Mouse (Mus musculus): ENCODE measurements around the gene Pabpc1l. TPM values are rescaled to one million over a fixed set of nuclear protein-coding genes. Genes with fewer than 3 reads are reported as not detected.

Gene Pabpc1l
- polyA plus RNA-seq, 1 experiment = 0.97 TPM

DNA sequence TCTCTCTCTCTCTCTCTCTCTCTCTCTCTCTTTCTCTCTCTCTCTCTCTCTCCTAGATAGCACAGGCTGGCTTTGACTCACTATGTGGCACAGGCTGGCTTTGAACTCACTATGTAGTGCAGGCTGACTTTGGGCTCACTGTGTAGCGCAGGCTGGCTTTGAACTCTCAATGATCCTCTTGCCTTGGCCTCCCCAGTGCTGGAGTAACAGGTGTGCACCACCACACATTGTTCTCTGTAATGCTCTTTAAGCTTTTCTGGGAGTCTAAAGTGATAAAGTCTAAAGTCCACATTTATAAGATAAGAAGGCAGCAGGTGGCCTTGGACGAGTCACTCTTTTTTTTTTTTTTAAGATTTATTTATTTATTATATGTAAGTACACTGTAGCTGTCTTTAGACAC lies 16.3 kb downstream of the Pabpc1l start:
- Histone ChIP-seq H3K4me3 (ENCODE audit: control insufficient read depth, insufficient read depth, low read length) (no peak overlapping the region), H3K36me3 (ENCODE audit: control insufficient read depth, insufficient read depth, low read length) (no peaks in the 10 kb centered on the region), H3K4me1 (replicated peaks; ENCODE audit: control insufficient read depth, insufficient read depth, low read length) (no peaks in the 10 kb centered on the region), H3K27me3 (ENCODE audit: control insufficient read depth, insufficient read depth, low read length) (no peaks in the 10 kb centered on the region), H3K27ac (ENCODE audit: control insufficient read depth, insufficient read depth, low read length) (no peak overlapping the region)
- TF ChIP-seq POLR2A (IDR thresholded peaks at IDR 0.05; ENCODE audit: control insufficient read depth, extremely low read depth, insufficient read depth, low read length, poor library complexity) (no peak), CTCF (IDR thresholded peaks at IDR 0.05; ENCODE audit: borderline replicate concordance, control insufficient read depth, extremely low read depth, insufficient read depth, low read length, poor library complexity) (no peak)
- no peak for DNase-seq
- WGBS = 89% methylated on average over 2 of the region's 2 CpGs

DNA sequence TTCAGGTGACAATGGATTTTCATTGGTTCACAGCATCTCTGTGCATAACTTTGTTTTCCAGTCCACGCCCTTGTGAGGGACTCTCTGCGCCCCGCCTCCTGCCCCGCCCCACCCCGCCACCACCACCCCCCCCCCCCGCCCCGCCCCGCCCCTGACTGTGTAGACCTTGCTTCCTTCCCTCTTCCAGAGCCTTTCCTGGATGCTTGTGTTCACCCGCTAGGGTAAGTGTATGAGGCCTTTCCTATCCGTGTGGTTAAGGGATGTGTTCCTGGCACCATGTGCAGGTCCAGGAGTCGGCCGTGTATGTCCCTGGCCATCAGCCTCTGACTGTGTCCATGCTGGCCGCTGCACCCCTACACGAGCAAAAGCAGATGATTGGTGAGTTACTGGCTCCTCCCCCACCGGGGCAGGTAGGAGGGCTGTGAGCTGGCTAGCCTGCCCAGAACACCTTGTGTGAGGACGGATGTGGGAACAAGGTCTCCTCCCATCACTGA lies 22.0 kb downstream of the Pabpc1l start:
- Histone ChIP-seq H3K4me1 (replicated peaks; ENCODE audit: control insufficient read depth, insufficient read depth, low read length) (peaks cover 6% of the 10 kb centered on the region), H3K4me3 (ENCODE audit: control insufficient read depth, insufficient read depth, low read length) (peak overlapping the region; percentile 33), H3K36me3 (ENCODE audit: control insufficient read depth, insufficient read depth, low read length) (peaks cover 8% of the 10 kb centered on the region; the same call in 1 of the 2 replicates), H3K27ac (ENCODE audit: control insufficient read depth, insufficient read depth, low read length) (no peak overlapping the region), H3K27me3 (ENCODE audit: control insufficient read depth, insufficient read depth, low read length) (no peaks in the 10 kb centered on the region)
- 1% methylated on average over 16 of the region's 16 CpGs for WGBS
- DNase-seq = peak; percentile 47
- no peak for TF ChIP-seq POLR2A (IDR thresholded peaks at IDR 0.05; ENCODE audit: control insufficient read depth, extremely low read depth, insufficient read depth, low read length, poor library complexity)
- TF ChIP-seq CTCF (IDR thresholded peaks at IDR 0.05; ENCODE audit: borderline replicate concordance, control insufficient read depth, extremely low read depth, insufficient read depth, low read length, poor library complexity) = no peak

DNA sequence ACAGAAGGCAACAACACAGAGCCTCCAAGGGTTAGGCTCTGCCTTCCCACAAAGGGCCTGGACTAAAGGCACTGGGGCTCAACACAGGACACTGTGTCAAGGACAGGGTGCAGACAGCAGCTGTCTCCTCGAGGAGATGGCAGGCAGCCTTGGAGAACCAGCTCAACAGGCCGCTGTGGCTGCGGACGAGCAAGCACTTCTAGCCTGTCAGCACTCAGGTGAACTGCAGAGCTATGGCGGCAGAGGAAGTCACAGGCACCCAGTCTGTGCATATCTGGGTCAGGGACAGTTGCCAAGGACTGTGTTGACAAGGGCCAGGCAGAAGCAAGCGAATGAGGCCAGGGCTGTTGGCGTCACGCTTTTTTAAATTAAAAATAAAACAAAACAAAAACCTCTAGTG lies 28.5 kb downstream of the Pabpc1l start:
- Histone ChIP-seq H3K27ac (ENCODE audit: control insufficient read depth, insufficient read depth, low read length) (peak overlapping the region; percentile 90), H3K4me3 (ENCODE audit: control insufficient read depth, insufficient read depth, low read length) (0 out of 2 replicates have a peak overlapping the region, but pooled peaks have one; percentile 8), H3K36me3 (ENCODE audit: control insufficient read depth, insufficient read depth, low read length) (peaks cover 57% of the 10 kb centered on the region), H3K27me3 (ENCODE audit: control insufficient read depth, insufficient read depth, low read length) (no peaks in the 10 kb centered on the region), H3K4me1 (replicated peaks; ENCODE audit: control insufficient read depth, insufficient read depth, low read length) (peaks cover 20% of the 10 kb centered on the region)
- TF ChIP-seq POLR2A (IDR thresholded peaks at IDR 0.05; ENCODE audit: control insufficient read depth, extremely low read depth, insufficient read depth, low read length, poor library complexity) (no peak), CTCF (IDR thresholded peaks at IDR 0.05; ENCODE audit: borderline replicate concordance, control insufficient read depth, extremely low read depth, insufficient read depth, low read length, poor library complexity) (no peak)
- peak; percentile 19 for DNase-seq
- WGBS = 81% methylated on average over 8 of the region's 8 CpGs

DNA sequence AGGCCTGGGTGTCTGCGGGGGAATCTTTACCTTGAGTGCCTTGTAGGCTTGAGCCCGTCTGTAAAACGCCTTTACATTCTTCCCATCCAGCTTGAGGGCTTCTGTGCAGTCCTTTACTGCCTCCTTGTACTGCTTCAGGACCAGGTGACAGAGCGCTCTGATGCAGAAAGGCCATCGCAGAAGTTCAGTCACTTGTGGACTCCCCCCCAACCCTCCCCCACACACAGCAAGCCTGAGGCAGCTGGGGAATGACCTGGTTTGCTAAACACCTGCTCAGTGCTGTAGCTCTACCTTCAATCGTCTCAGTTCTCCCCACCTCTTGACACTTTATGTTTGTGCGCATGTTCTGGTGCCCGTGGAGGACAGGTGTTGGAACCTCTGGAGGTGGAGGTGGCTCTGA lies 29.4 kb downstream of the Pabpc1l start:
- WGBS = 69% methylated on average over 8 of the region's 8 CpGs
- Histone ChIP-seq H3K27ac (ENCODE audit: control insufficient read depth, insufficient read depth, low read length) (peak overlapping the region; percentile 90), H3K4me3 (ENCODE audit: control insufficient read depth, insufficient read depth, low read length) (no peak overlapping the region), H3K4me1 (replicated peaks; ENCODE audit: control insufficient read depth, insufficient read depth, low read length) (peaks cover 20% of the 10 kb centered on the region), H3K27me3 (ENCODE audit: control insufficient read depth, insufficient read depth, low read length) (no peaks in the 10 kb centered on the region), H3K36me3 (ENCODE audit: control insufficient read depth, insufficient read depth, low read length) (peaks cover 65% of the 10 kb centered on the region)
- TF ChIP-seq CTCF (IDR thresholded peaks at IDR 0.05; ENCODE audit: borderline replicate concordance, control insufficient read depth, extremely low read depth, insufficient read depth, low read length, poor library complexity) (no peak), POLR2A (IDR thresholded peaks at IDR 0.05; ENCODE audit: control insufficient read depth, extremely low read depth, insufficient read depth, low read length, poor library complexity) (no peak)
- peak; percentile 16 for DNase-seq

DNA sequence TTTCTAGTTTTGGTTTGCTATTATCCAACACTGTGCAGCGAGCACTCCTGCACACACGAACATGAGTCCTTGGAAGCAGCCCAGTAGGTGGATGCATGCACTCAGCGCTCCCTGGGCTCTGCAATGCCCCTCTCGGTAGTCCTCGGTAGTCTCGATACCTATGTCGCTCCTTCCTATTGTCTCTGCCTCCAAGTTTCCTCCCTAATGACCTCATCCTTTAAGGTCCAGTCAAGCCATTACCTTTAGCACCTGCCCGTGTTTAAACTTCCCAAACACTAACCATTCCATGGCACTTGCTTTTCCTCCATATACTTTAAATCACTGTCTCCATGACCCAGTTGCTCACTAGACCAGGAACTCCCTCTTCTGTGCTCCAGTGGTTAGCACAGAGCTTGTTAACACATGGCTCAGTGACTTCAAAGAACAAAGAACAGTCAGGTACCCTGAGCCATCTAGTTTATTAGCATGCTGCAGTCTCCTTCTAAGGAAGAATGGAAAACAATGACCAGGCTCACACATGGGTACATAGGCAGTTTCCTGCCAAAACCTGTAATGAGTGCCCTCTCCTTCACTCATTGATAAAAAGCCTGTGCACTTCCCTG lies 34.5 kb downstream of the Pabpc1l start:
- Histone ChIP-seq H3K27me3 (ENCODE audit: control insufficient read depth, insufficient read depth, low read length) (no peaks in the 10 kb centered on the region), H3K36me3 (ENCODE audit: control insufficient read depth, insufficient read depth, low read length) (peaks cover 70% of the 10 kb centered on the region), H3K4me3 (ENCODE audit: control insufficient read depth, insufficient read depth, low read length) (no peak overlapping the region), H3K27ac (ENCODE audit: control insufficient read depth, insufficient read depth, low read length) (no peak overlapping the region), H3K4me1 (replicated peaks; ENCODE audit: control insufficient read depth, insufficient read depth, low read length) (peaks cover 8% of the 10 kb centered on the region)
- WGBS = 96% methylated on average over 8 of the region's 8 CpGs
- TF ChIP-seq POLR2A (IDR thresholded peaks at IDR 0.05; ENCODE audit: control insufficient read depth, extremely low read depth, insufficient read depth, low read length, poor library complexity) (no peak), CTCF (IDR thresholded peaks at IDR 0.05; ENCODE audit: borderline replicate concordance, control insufficient read depth, extremely low read depth, insufficient read depth, low read length, poor library complexity) (no peak)
- DNase-seq = no peak

- H3K27ac ChIP-seq (ENCODE audit: control insufficient read depth, insufficient read depth, low read length) = peak within 1 kb of the TSS; percentile 13
- H3K4me3 ChIP-seq (ENCODE audit: control insufficient read depth, insufficient read depth, low read length) = peak within 1 kb of the TSS; percentile 64
- H3K36me3 ChIP-seq (ENCODE audit: control insufficient read depth, insufficient read depth, low read length) = peaks cover 13% of the 10 kb centered on the region
- no peaks in the 10 kb centered on the region for H3K27me3 ChIP-seq (ENCODE audit: control insufficient read depth, insufficient read depth, low read length)
- TF ChIP-seq POLR2A (IDR thresholded peaks at IDR 0.05; ENCODE audit: control insufficient read depth, extremely low read depth, insufficient read depth, low read length, poor library complexity) (0 out of 2 replicates have a peak, but pooled peaks have one; percentile 30), CTCF (IDR thresholded peaks at IDR 0.05; ENCODE audit: borderline replicate concordance, control insufficient read depth, extremely low read depth, insufficient read depth, low read length, poor library complexity) (peak; percentile 29; the same call in 1 of the 2 replicates)
- peak; percentile 55 for DNase-seq
- peaks cover 10% of the 10 kb centered on the region; the same call in 1 of the 2 replicates for H3K4me1 ChIP-seq (replicated peaks; ENCODE audit: control insufficient read depth, insufficient read depth, low read length)
- WGBS = under 1% methylated on average over 45 of the region's 45 CpGs
Observed at GRCm38 (mm10) chr2:164070142-164070764, 45.0 kb downstream of the Pabpc1l start, which contains the start of gene Stk4. Gene Stk4 (plus strand): TSS chr2:164070322.

All from thymus, adult 2 months (tissue).